Mouse (Mus musculus) ES-E14 (cell line): ENCODE measurements around the gene Ptprf.

Source experiments
- MAFK ChIP-seq: IDR thresholded peaks from 2 replicates; pipeline ENCODE4 v1.6.1; 2014; ENCODE audit warnings: mild to moderate bottlenecking, low read depth, low read length, inconsistent platforms; ENCODE audit not compliant: insufficient read depth
- ZNF384 ChIP-seq: IDR thresholded peaks from 2 replicates; pipeline ENCODE4 v1.6.1; 2012; ENCODE audit warnings: low read depth, low read length, inconsistent platforms

GRCm38 (mm10) chr4:118199093-118199492, 92.1 kb downstream of the Ptprf start:
- TF ChIP-seq ZNF384 (no peak), MAFK (no peak)
